Mouse (Mus musculus): ENCODE results near the gene Car7. TPM values are rescaled to one million over a fixed set of nuclear protein-coding genes. Genes with fewer than 3 reads are reported as not detected.

Gene Car7
- total RNA-seq, 2 experiments from 2014 or later = not detected

Other genes starting within 250 kb of the Car7 start
- not detected in 2 replicates for gene Cmtm2a, start 241.5 kb upstream of the Car7 start, total RNA-seq (2014; fragmentation: Nextera tagmentation)
- not detected in 2 replicates for gene Cmtm2a, start 241.5 kb upstream of the Car7 start, total RNA-seq (2017)
- gene Gm45711, start 224.6 kb upstream of the Car7 start, total RNA-seq (2014; fragmentation: Nextera tagmentation) = not detected in 2 replicates
- gene Gm45711, start 224.6 kb upstream of the Car7 start, total RNA-seq (2017) = not detected in 2 replicates
- not detected in 2 replicates for gene Cmtm1, start 224.5 kb upstream of the Car7 start, total RNA-seq (2014; fragmentation: Nextera tagmentation)
- not detected in 2 replicates for gene Cmtm1, start 224.5 kb upstream of the Car7 start, total RNA-seq (2017)
- not detected in 2 replicates for gene Gm11020, start 213.1 kb upstream of the Car7 start, total RNA-seq (2014; fragmentation: Nextera tagmentation)
- gene Gm11020, start 213.1 kb upstream of the Car7 start, total RNA-seq (2017) = not detected in 2 replicates
- not detected in 2 replicates for gene Cmtm2b, start 212.5 kb upstream of the Car7 start, total RNA-seq (2014; fragmentation: Nextera tagmentation)
- gene Cmtm2b, start 212.5 kb upstream of the Car7 start, total RNA-seq (2017) = not detected in 2 replicates
- 37.4 and 54.3 TPM in 2 replicates for gene Cmtm3, start 195.3 kb upstream of the Car7 start, total RNA-seq (2014; fragmentation: Nextera tagmentation)
- gene Cmtm3, start 195.3 kb upstream of the Car7 start, total RNA-seq (2017) = 16.2 and 18.6 TPM in 2 replicates
- gene Cmtm4, start 138.9 kb upstream of the Car7 start, total RNA-seq (2014; fragmentation: Nextera tagmentation) = 0.58 and 1.4 TPM in 2 replicates
- gene Cmtm4, start 138.9 kb upstream of the Car7 start, total RNA-seq (2017) = 0.31 and 0.90 TPM in 2 replicates
- 13.9 and 21.2 TPM in 2 replicates for gene Dync1li2, start 91.6 kb upstream of the Car7 start, total RNA-seq (2014; fragmentation: Nextera tagmentation)
- gene Dync1li2, start 91.6 kb upstream of the Car7 start, total RNA-seq (2017) = 43.4 and 44.1 TPM in 2 replicates
- not detected in 2 replicates for gene Terb1, start 24.8 kb upstream of the Car7 start, total RNA-seq (2014; fragmentation: Nextera tagmentation)
- gene Terb1, start 24.8 kb upstream of the Car7 start, total RNA-seq (2017) = not detected in 2 replicates
- gene Nae1, start 52 bp upstream of the Car7 start, total RNA-seq (2014; fragmentation: Nextera tagmentation) = 38.8 and 62.4 TPM in 2 replicates
- gene Nae1, start 52 bp upstream of the Car7 start, total RNA-seq (2017) = 64.6 and 109 TPM in 2 replicates
- gene Pdp2, start 56.8 kb downstream of the Car7 start, total RNA-seq (2014; fragmentation: Nextera tagmentation) = 9.6 and 13.1 TPM in 2 replicates
- 10.3 and 11.4 TPM in 2 replicates for gene Pdp2, start 56.8 kb downstream of the Car7 start, total RNA-seq (2017)
- not detected in 2 replicates for gene Cdh16, start 89.7 kb downstream of the Car7 start, total RNA-seq (2014; fragmentation: Nextera tagmentation)
- not detected in 2 replicates for gene Cdh16, start 89.7 kb downstream of the Car7 start, total RNA-seq (2017)
- 0.95 and 2.6 TPM in 2 replicates for gene Rrad, start 96.6 kb downstream of the Car7 start, total RNA-seq (2014; fragmentation: Nextera tagmentation)
- gene Rrad, start 96.6 kb downstream of the Car7 start, total RNA-seq (2017) = 1.3 and 2.1 TPM in 2 replicates
- gene Ciao2b, start 107.3 kb downstream of the Car7 start, total RNA-seq (2014; fragmentation: Nextera tagmentation) = 21.4 and 40.5 TPM in 2 replicates
- gene Ciao2b, start 107.3 kb downstream of the Car7 start, total RNA-seq (2017) = 14.8 and 24.8 TPM in 2 replicates
- gene Ces2a, start 199.3 kb downstream of the Car7 start, total RNA-seq (2014; fragmentation: Nextera tagmentation) = not detected in 2 replicates
- not detected in 2 replicates for gene Ces2a, start 199.3 kb downstream of the Car7 start, total RNA-seq (2017)